Mouse (Mus musculus): ENCODE results near the gene Zfand2b. TPM values are rescaled to one million over a fixed set of nuclear protein-coding genes. Genes with fewer than 3 reads are reported as not detected.
A peak's percentile ranks its signal among the peaks of the same experiment; 100 is the strongest.

Zfand2b gene
- polyA plus RNA-seq (2015; fragmentation: Nextera tagmentation; extraction: Ambion mirVana): 42.9 and 46.1 TPM in 2 replicates

- Histone ChIP-seq H3K27ac (ENCODE audit: low read length) (peak within 1 kb of the TSS; percentile 75), H3K4me2 (ENCODE audit: low read depth, low read length) (peak within 1 kb of the TSS; percentile 71), H3K27me3 (ENCODE audit: control insufficient read depth, insufficient read depth, low read depth, low read length) (no peaks in the 10 kb centered on the region), H3K4me3 (ENCODE audit: low read length) (peak within 1 kb of the TSS; percentile 62), H3K9ac (ENCODE audit: low read length) (peak within 1 kb of the TSS; percentile 73), H3K36me3 (ENCODE audit: control insufficient read depth, insufficient read depth, low read length) (peaks cover 26% of the 10 kb centered on the region), H3K9me3 (ENCODE audit: control insufficient read depth, low read length) (no peaks in the 10 kb centered on the region), H3K4me1 (replicated peaks; ENCODE audit: control insufficient read depth, insufficient read depth, low read length) (peaks cover 10% of the 10 kb centered on the region)
- WGBS: under 1% methylated on average over 49 of the region's 59 CpGs
- ATAC-seq (ENCODE audit: low read depth): peak; percentile 99
These were observed at the start of gene Zfand2b for GRCm38 (mm10) chr1:75168472-75169464. Gene Zfand2b, plus strand, starts transcription at chr1:75168646.

GRCm38 (mm10) chr1:75122211-75122610 is 46.2 kb upstream of the Zfand2b start:
- Histone ChIP-seq H3K27me3 (ENCODE audit: control insufficient read depth, insufficient read depth, low read depth, low read length) (no peaks in the 10 kb centered on the region), H3K27ac (ENCODE audit: low read length) (no peak overlapping the region), H3K4me3 (ENCODE audit: low read length) (no peak overlapping the region), H3K9me3 (ENCODE audit: control insufficient read depth, low read length) (no peaks in the 10 kb centered on the region), H3K9ac (ENCODE audit: low read length) (no peak overlapping the region), H3K4me2 (ENCODE audit: low read depth, low read length) (no peak overlapping the region), H3K36me3 (ENCODE audit: control insufficient read depth, insufficient read depth, low read length) (no peaks in the 10 kb centered on the region), H3K4me1 (replicated peaks; ENCODE audit: control insufficient read depth, insufficient read depth, low read length) (peaks cover 5% of the 10 kb centered on the region)
- no peak for ATAC-seq (ENCODE audit: low read depth)
- 68% methylated on average over 3 of the region's 3 CpGs for WGBS

GRCm38 (mm10) chr1:75124346-75125321 is 43.8 kb upstream of the Zfand2b start, which contains the start of gene Nhej1:
Gene Nhej1, minus strand, starts transcription at chr1:75125200.
- Histone ChIP-seq H3K36me3 (ENCODE audit: control insufficient read depth, insufficient read depth, low read length) (no peaks in the 10 kb centered on the region), H3K9ac (ENCODE audit: low read length) (peak within 1 kb of the TSS; percentile 82), H3K4me2 (ENCODE audit: low read depth, low read length) (peak within 1 kb of the TSS; percentile 60), H3K4me3 (ENCODE audit: low read length) (peak within 1 kb of the TSS; percentile 66), H3K9me3 (ENCODE audit: control insufficient read depth, low read length) (no peaks in the 10 kb centered on the region), H3K4me1 (replicated peaks; ENCODE audit: control insufficient read depth, insufficient read depth, low read length) (peaks cover 5% of the 10 kb centered on the region), H3K27me3 (ENCODE audit: control insufficient read depth, insufficient read depth, low read depth, low read length) (no peaks in the 10 kb centered on the region), H3K27ac (ENCODE audit: low read length) (peak within 1 kb of the TSS; percentile 99)
- WGBS: under 1% methylated on average over 56 of the region's 56 CpGs
- peak; percentile 98 for ATAC-seq (ENCODE audit: low read depth)

- 28% methylated on average over 5 of the region's 5 CpGs for WGBS
- ATAC-seq (ENCODE audit: low read depth): peak; percentile 5; the same call in 1 of the 2 replicates
- peak overlapping the region; percentile 82 for H3K9ac ChIP-seq (ENCODE audit: low read length)
- H3K4me3 ChIP-seq (ENCODE audit: low read length): peak overlapping the region; percentile 66
- H3K4me2 ChIP-seq (ENCODE audit: low read depth, low read length): peak overlapping the region; percentile 60
- no peaks in the 10 kb centered on the region for H3K9me3 ChIP-seq (ENCODE audit: control insufficient read depth, low read length)
- peaks cover 5% of the 10 kb centered on the region for H3K4me1 ChIP-seq (replicated peaks; ENCODE audit: control insufficient read depth, insufficient read depth, low read length)
- no peaks in the 10 kb centered on the region for H3K36me3 ChIP-seq (ENCODE audit: control insufficient read depth, insufficient read depth, low read length)
- peak overlapping the region; percentile 99 for H3K27ac ChIP-seq (ENCODE audit: low read length)
- H3K27me3 ChIP-seq (ENCODE audit: control insufficient read depth, insufficient read depth, low read depth, low read length): no peaks in the 10 kb centered on the region
These were observed 43.0 kb upstream of the Zfand2b start for GRCm38 (mm10) chr1:75125418-75125817.

- no peak overlapping the region for H3K9ac ChIP-seq (ENCODE audit: low read length)
- no peak overlapping the region for H3K4me2 ChIP-seq (ENCODE audit: low read depth, low read length)
- no peaks in the 10 kb centered on the region for H3K36me3 ChIP-seq (ENCODE audit: control insufficient read depth, insufficient read depth, low read length)
- H3K9me3 ChIP-seq (ENCODE audit: control insufficient read depth, low read length): no peaks in the 10 kb centered on the region
- H3K27ac ChIP-seq (ENCODE audit: low read length): no peak overlapping the region
- ATAC-seq (ENCODE audit: low read depth): no peak
- 73% methylated on average over 3 of the region's 3 CpGs for WGBS
- H3K27me3 ChIP-seq (ENCODE audit: control insufficient read depth, insufficient read depth, low read depth, low read length): no peaks in the 10 kb centered on the region
- peaks cover 8% of the 10 kb centered on the region for H3K4me1 ChIP-seq (replicated peaks; ENCODE audit: control insufficient read depth, insufficient read depth, low read length)
- no peak overlapping the region for H3K4me3 ChIP-seq (ENCODE audit: low read length)
These were observed 39.8 kb upstream of the Zfand2b start for GRCm38 (mm10) chr1:75128641-75129040.

GRCm38 (mm10) chr1:75133421-75134207 is 34.8 kb upstream of the Zfand2b start, which contains the start of gene Slc23a3:
Gene Slc23a3, minus strand, starts transcription at chr1:75133890.
- Histone ChIP-seq H3K9me3 (ENCODE audit: control insufficient read depth, low read length) (no peaks in the 10 kb centered on the region), H3K4me1 (replicated peaks; ENCODE audit: control insufficient read depth, insufficient read depth, low read length) (peaks cover 5% of the 10 kb centered on the region; the same call in 1 of the 2 replicates), H3K4me3 (ENCODE audit: low read length) (no peak within 1 kb of the TSS), H3K9ac (ENCODE audit: low read length) (0 out of 2 replicates have a peak within 1 kb of the TSS, but pooled peaks have one; percentile 6), H3K36me3 (ENCODE audit: control insufficient read depth, insufficient read depth, low read length) (peaks cover 16% of the 10 kb centered on the region), H3K27ac (ENCODE audit: low read length) (no peak within 1 kb of the TSS), H3K27me3 (ENCODE audit: control insufficient read depth, insufficient read depth, low read depth, low read length) (no peaks in the 10 kb centered on the region), H3K4me2 (ENCODE audit: low read depth, low read length) (no peak within 1 kb of the TSS)
- 45% methylated on average over 12 of the region's 12 CpGs for WGBS
- peak; percentile 23; the same call in 1 of the 2 replicates for ATAC-seq (ENCODE audit: low read depth)

- Histone ChIP-seq H3K4me2 (ENCODE audit: low read depth, low read length) (no peak overlapping the region), H3K4me3 (ENCODE audit: low read length) (no peak overlapping the region), H3K27ac (ENCODE audit: low read length) (no peak overlapping the region), H3K9me3 (ENCODE audit: control insufficient read depth, low read length) (no peaks in the 10 kb centered on the region), H3K27me3 (ENCODE audit: control insufficient read depth, insufficient read depth, low read depth, low read length) (no peaks in the 10 kb centered on the region), H3K4me1 (replicated peaks; ENCODE audit: control insufficient read depth, insufficient read depth, low read length) (peaks cover 11% of the 10 kb centered on the region), H3K36me3 (ENCODE audit: control insufficient read depth, insufficient read depth, low read length) (peaks cover 22% of the 10 kb centered on the region), H3K9ac (ENCODE audit: low read length) (no peak overlapping the region)
- 75% methylated on average over 6 of the region's 6 CpGs for WGBS
- ATAC-seq (ENCODE audit: low read depth): no peak
These were observed 32.2 kb upstream of the Zfand2b start for GRCm38 (mm10) chr1:75136293-75136692.

- Histone ChIP-seq H3K4me2 (ENCODE audit: low read depth, low read length) (no peak overlapping the region), H3K36me3 (ENCODE audit: control insufficient read depth, insufficient read depth, low read length) (peaks cover 22% of the 10 kb centered on the region), H3K9me3 (ENCODE audit: control insufficient read depth, low read length) (no peaks in the 10 kb centered on the region), H3K27ac (ENCODE audit: low read length) (no peak overlapping the region), H3K27me3 (ENCODE audit: control insufficient read depth, insufficient read depth, low read depth, low read length) (no peaks in the 10 kb centered on the region), H3K4me3 (ENCODE audit: low read length) (no peak overlapping the region), H3K4me1 (replicated peaks; ENCODE audit: control insufficient read depth, insufficient read depth, low read length) (peaks cover 11% of the 10 kb centered on the region), H3K9ac (ENCODE audit: low read length) (no peak overlapping the region)
- 33% methylated on average over 3 of the region's 3 CpGs for WGBS
- no peak for ATAC-seq (ENCODE audit: low read depth)
These were observed 31.7 kb upstream of the Zfand2b start for GRCm38 (mm10) chr1:75136730-75137129.
